Mouse (Mus musculus): Measurements from ENCODE around the gene Ifnlr1.
"Not testable (repeated sequence)": the region's sequence is repeated elsewhere in the genome, so short reads cannot be mapped to it uniquely, and the experiment has no call there.

The Ifnlr1 gene

DNA sequence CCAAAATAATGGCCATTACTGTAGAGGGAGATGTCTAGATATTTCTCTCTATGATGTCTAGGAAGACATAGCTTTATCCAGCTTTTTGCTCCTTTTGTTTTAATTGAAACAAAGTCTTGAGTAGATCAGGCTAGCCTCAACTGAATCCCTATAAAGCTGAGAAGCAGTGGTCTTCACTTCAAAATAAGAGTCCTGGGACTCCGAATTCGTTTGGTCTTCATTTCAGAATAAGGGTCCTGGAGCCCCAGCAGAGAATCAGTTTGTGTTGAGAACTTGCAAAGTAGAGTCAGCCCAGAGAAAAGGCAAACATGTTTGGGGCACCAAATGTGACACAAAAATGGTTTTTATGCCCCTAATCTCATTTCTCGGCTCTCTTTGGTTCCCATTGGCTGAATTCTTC is 1.4 kb upstream of the Ifnlr1 start:
- peak; percentile 60 for DNase-seq (ENCODE audit: low read depth, low spot score)

GRCm38 (mm10) chr4:135686568-135686953 is 474 bp downstream of the Ifnlr1 start:
- DNase-seq (ENCODE audit: low read depth, low spot score) = no peak

GRCm38 (mm10) chr4:135689797-135690196 is 3.7 kb downstream of the Ifnlr1 start:
- no peak for DNase-seq (ENCODE audit: low read depth, low spot score)

DNA sequence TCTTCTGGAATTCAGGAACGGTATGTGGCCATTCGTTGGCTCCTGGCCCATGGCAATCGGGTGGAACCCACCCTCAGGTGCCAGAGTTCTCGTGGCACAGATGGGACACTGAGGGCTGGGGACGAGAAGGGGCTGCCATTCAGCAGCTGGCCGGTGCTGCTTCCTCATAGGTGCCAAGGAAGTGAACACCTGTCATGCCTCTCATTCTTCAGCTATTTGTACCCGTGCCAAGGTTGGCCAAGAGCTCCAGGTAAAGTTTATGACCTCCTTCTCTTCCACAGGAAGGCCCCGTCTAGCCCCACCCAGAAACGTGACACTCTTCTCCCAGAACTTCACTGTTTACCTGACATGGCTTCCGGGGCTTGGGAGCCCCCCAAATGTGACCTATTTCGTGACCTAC is 4.2 kb downstream of the Ifnlr1 start:
- no peak for DNase-seq (ENCODE audit: low read depth, low spot score)

GRCm38 (mm10) chr4:135692916-135693315 is 6.8 kb downstream of the Ifnlr1 start:
- no peak for DNase-seq (ENCODE audit: low read depth, low spot score)

DNA sequence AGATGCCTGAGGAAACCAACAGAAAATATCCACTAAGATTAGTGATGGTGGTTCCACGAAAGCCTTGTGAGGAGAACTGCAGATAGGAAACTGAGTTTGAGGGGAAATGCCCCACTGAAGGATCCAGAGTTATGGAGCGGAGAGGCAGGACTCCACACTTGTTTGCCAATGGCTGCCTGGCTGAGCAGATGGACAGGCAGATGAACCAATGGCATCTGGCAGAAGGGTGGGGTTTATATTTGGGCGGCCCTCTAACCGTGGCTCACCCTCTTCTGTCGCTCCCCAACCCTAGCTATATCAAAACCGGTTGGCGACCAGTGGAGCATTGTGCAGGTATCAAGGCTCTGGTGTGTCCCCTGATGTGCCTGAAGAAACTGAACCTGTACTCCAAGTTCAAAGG is 12.4 kb downstream of the Ifnlr1 start:
- DNase-seq (ENCODE audit: low read depth, low spot score) = no peak

DNA sequence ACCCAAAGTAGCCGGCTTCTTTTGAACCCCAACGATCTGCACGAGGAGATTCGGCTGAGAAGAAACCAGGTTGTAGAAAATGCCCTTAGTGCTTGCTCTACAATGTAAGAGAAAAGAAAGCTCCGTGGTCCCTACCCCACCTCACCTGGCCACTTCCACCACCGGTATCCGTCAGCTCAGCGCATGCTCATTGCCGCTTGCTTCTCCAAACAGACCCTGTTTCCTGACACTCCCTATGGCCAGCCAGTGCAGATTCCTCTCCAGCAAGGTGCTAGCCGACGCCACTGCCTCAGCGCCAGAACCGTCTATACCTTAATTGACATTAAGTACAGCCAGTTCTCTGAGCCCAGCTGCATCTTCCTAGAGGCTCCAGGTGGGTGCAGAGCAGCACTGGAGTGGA is 17.4 kb downstream of the Ifnlr1 start:
- no peak for DNase-seq (ENCODE audit: low read depth, low spot score)

- no peak for DNase-seq (ENCODE audit: low read depth, low spot score)
Observed at GRCm38 (mm10) chr4:135704016-135704415, 17.9 kb downstream of the Ifnlr1 start.

DNA sequence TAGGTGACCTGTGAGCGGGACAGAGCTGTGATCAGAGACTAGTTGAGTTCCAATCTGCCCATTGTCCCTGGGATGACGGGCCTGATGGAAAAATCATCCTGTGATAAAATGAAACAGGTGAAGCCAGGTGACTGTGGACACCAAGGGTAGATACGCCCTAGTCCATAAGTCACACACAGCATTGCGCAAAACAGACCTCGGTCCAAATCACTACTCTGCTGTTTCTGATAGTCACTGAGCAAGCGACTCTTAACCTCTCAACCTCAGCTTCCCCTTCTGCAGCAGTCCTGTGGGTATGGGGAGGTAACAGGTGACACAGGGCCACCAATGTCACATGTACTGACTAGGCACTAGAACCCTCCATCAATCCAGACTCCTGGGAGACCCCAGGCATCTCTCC is 20.0 kb downstream of the Ifnlr1 start:
- no peak for DNase-seq (ENCODE audit: low read depth, low spot score)

GRCm38 (mm10) chr4:135709072-135709564 is 23.0 kb downstream of the Ifnlr1 start:
- DNase-seq (ENCODE audit: low read depth, low spot score) = peak; percentile 76

GRCm38 (mm10) chr4:135709621-135710020 is 23.5 kb downstream of the Ifnlr1 start:
- no peak for DNase-seq (ENCODE audit: low read depth, low spot score)

DNA sequence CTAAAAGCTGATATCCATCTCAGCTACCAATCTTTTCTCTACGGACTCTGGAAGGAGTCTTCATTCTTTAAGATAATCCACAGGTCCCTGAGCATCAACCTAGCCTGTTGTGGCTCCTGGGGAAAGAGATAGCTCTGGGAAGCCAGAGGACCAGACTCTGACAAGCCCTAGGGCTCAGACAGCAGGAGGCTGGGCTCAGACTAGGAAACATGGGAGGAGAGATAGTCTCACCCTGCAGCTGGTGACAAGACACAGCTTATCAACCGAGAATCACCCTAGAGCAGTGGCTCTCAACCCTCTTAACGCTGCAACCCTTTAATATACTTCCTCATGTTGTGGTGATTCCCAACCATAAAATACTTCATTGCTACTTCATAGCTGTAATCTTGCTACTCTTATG is 24.3 kb downstream of the Ifnlr1 start:
- no peak for DNase-seq (ENCODE audit: low read depth, low spot score)

DNA sequence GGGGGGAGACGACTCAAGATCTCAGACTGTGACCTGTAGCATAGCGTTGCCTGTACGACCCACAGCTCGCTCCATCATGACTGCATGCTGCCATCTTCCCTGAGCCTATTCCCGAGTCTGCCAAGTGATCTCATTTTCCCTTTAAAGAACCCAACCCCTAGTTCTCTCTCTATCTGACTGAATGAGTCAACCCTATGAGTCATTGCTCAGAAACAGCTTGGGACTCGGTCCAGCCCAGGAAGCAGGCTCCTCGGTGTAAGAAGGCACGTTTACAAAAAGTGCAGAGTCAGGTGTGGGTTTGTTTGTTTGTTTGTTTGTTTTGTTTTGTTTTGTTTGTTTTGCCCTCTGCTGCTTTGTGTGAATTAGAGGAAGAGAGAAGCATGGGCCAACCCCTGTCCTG is 28.7 kb downstream of the Ifnlr1 start:
- no peak for DNase-seq (ENCODE audit: low read depth, low spot score)

DNA sequence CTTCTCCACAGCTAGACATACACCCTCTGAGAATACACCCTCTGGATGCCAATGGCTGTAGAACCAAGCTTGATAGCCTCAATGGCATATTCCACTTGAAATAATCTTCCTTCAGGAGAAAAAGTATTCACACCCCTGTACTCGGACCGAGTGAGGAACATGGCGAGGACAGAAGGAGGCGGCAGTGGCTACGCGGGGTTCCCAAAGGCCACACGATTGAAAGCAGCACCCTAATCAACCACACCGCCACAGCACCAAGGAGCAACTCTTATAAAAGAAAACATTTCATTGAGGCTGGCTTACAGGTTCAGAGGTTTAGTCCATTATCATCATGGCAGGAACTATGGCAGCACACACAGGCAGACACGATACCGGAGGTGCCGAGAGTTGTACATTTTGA is 30.4 kb downstream of the Ifnlr1 start:
- not testable (repeated sequence) for DNase-seq (ENCODE audit: low read depth, low spot score)

DNA sequence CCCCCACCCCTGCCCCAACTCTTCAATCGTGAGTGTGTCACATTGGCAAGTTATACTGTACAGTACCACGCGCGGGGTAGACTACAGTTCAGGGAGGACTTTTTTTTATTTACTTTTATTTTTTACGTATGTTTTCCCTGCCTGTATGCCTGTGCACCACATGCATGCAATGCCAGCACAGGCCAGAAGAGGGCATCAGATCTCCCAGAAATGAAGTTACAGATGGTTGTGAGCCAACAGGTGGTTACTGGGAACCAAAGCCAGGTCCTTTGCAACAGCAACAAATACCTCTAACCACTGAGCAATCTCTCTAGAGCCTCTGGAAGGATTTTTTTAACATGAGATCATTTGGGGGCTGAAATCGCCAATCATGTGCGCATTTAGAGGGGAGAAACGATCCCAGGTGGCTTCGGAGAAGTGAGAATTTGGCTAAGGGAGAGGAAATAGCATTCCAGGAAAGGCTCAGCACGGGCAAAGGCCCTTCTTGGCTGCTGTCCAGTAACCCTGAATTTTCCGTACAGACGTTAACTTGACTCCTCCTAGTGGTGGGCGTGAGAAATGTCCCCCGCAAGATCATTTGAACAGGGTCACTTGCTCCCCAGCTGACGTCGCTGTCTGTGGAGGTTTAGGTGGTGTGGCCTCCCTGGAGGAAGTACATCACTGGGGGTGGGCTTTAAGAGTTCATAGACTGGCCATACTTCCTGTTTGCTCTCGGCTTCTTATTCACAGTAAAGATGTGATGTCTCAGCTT is 36.6 kb downstream of the Ifnlr1 start:
- DNase-seq (ENCODE audit: low read depth, low spot score) = no peak

DNA sequence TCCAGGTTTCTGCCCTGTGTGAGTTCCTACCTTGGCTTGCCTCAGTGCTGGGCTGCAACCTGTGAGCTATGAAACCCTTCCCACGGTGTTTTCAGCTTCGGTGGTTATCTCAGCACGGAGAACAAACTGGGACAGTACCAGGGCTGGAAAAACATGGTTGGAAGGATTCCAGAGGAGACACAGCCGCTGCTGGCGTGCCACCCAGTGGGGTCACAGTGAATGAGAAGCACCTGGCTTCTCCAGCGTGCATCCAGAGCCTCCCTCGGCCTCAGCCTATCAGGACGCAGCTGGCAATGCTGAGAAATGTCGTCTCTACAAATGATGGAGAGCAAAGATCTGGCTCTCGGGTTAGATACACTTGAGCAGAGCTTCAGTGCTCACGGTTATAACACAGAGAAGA is 40.3 kb downstream of the Ifnlr1 start:
- DNase-seq (ENCODE audit: low read depth, low spot score) = no peak

- DNase-seq (ENCODE audit: low read depth, low spot score) = no peak
Observed at GRCm38 (mm10) chr4:135727817-135728216, 41.7 kb downstream of the Ifnlr1 start, which contains the start of gene Il22ra1. Gene Il22ra1 (plus strand): TSS chr4:135728172.

GRCm38 (mm10) chr4:135730204-135730603 is 44.1 kb downstream of the Ifnlr1 start:
- no peak for DNase-seq (ENCODE audit: low read depth, low spot score)

GRCm38 (mm10) chr4:135730951-135731350 is 44.9 kb downstream of the Ifnlr1 start:
- no peak for DNase-seq (ENCODE audit: low read depth, low spot score)

GRCm38 (mm10) chr4:135733901-135734300 is 47.8 kb downstream of the Ifnlr1 start:
- no peak for DNase-seq (ENCODE audit: low read depth, low spot score)

- no peak for DNase-seq (ENCODE audit: low read depth, low spot score)
Observed at GRCm38 (mm10) chr4:135736903-135737302, 50.8 kb downstream of the Ifnlr1 start.

DNA sequence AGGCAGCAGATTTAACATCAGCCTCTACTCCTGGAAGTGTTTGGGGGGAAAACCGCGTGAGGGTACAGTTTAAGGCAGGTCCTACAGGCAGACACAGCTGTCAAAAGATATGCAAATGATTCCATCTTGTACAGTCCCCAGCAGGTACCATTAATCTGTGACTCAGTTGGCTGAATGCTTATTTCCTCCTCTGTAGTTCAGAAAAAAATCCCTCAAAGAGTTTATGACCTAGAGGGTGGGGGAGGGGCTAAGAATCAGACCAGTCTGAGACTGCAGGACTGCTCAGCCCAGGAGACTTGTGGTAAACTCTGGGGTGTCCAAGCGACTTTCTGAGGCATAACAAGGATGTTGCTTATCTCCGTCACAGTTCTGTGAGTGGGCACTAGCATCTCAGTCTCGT is 52.1 kb downstream of the Ifnlr1 start:
- no peak for DNase-seq (ENCODE audit: low read depth, low spot score)

DNA sequence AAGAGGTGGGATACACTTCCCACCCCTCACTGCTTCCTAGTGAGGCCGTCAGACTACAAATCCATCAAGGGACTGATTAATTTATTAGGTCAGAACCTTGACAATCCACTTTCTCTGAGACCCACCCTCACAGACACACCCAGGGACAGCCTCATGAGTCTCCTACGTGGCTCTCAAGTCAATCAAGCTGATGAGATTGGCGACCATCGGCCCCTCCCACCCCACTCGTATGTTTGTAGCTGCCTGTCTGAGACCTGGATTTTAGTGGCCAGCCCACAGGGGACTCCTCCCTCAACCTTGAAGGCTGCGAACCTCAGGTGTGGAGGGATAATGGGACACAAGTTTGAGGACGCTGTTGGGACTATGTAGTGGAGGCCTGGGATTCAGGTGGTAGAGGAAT is 53.1 kb downstream of the Ifnlr1 start:
- DNase-seq (ENCODE audit: low read depth, low spot score) = no peak

- no peak for DNase-seq (ENCODE audit: low read depth, low spot score)
Observed at GRCm38 (mm10) chr4:135739672-135740071, 53.6 kb downstream of the Ifnlr1 start.

Data from mesoderm, embryonic 11.5 days (tissue).